Mouse (Mus musculus): ENCODE data around the gene Gigyf2. TPM values are rescaled to one million over a fixed set of nuclear protein-coding genes. Genes with fewer than 3 reads are reported as not detected.

Gigyf2 gene
- 64.0 and 65.6 TPM in 2 replicates for polyA plus RNA-seq (2012; rRNA removed)
- 47.7 and 57.5 TPM in 2 replicates for polyA plus RNA-seq (2014; fragmentation: Nextera tagmentation; extraction: Ambion mirVana)

DNA sequence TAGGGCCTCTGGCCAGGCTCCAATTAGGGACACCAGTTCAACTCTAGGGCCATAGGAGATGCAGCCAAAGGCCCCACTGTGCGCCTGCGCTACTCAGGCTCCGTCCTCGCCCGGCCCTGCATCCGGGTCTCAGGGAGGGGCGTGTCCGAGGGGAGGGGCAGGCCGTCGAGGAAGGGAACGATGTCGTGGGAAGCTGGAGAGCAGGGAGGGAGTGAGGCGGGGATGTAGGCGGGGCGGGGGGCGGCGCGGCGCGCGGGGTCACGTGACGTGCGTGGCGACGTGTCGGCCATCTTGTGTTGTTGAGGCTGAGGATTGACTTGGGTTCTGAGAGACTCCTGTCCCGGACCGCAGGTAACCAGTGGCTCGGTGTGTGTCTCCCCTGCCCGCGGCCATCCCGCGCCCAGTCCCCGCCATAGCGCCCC, at the start of gene Gigyf2:
Gene Gigyf2, plus strand, starts transcription at position 257 of the 422 bp plus-strand sequence.
- no peaks in the 10 kb centered on the region for H3K9me3 ChIP-seq (ENCODE audit: control insufficient read depth, low read length)
- no peaks in the 10 kb centered on the region for H3K36me3 ChIP-seq (ENCODE audit: control insufficient read depth, insufficient read depth, low read length)
- H3K4me1 ChIP-seq (ENCODE audit: control insufficient read depth, insufficient read depth, low read length) = peaks cover 6% of the 10 kb centered on the region
- H3K27ac ChIP-seq (replicated peaks; ENCODE audit: low read depth, low read length) = peak within 1 kb of the TSS; percentile 92
- peak; percentile 68; the same call in 1 of the 2 replicates for TF ChIP-seq POLR2A (IDR thresholded peaks at IDR 0.05; ENCODE audit: borderline replicate concordance, extremely low read depth, insufficient read depth, insufficient read length)
- DNase-seq (ENCODE audit: low spot score) (peak; percentile 93), ATAC-seq (ENCODE audit: low FRiP score, low read depth) (peak; percentile 98)
- no peaks in the 10 kb centered on the region for H3K27me3 ChIP-seq (ENCODE audit: control insufficient read depth, insufficient read depth, low read length)
- under 1% methylated on average over 27 of the region's 36 CpGs for WGBS
- peak within 1 kb of the TSS; percentile 98 for H3K4me3 ChIP-seq (replicated peaks; ENCODE audit: low read length)
- peak within 1 kb of the TSS; percentile 93 for H3K9ac ChIP-seq (ENCODE audit: low read depth, low read length, severe bottlenecking)
- H3K4me2 ChIP-seq (replicated peaks; ENCODE audit: low read depth, low read length, severe bottlenecking) = peak within 1 kb of the TSS; percentile 68

DNA sequence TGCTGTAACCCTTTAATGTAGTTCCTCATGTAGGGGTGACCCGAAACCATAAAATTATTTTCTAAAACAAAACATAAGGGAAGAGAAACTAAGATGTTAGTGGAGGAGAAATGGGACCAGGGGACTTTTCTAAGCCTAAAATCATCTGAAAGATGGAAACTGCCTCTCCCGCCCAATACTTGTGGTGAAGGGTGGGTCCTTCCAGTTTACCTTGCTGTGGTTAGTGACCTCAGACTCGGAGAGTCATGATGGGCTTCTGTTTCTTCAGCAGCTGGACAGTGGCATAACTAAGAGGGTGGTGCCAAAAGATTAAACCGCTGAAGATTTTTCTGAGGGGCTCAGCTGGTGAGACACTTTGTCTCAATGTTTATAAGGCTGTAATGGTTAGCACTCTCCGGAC, 46.5 kb upstream of the Gigyf2 start:
- DNase-seq (ENCODE audit: low spot score) = no peak
- Histone ChIP-seq H3K27me3 (ENCODE audit: control insufficient read depth, insufficient read depth, low read length) (no peaks in the 10 kb centered on the region), H3K9me3 (ENCODE audit: control insufficient read depth, low read length) (no peaks in the 10 kb centered on the region), H3K4me3 (replicated peaks; ENCODE audit: low read length) (no peak overlapping the region), H3K9ac (ENCODE audit: low read depth, low read length, severe bottlenecking) (no peak overlapping the region), H3K27ac (replicated peaks; ENCODE audit: low read depth, low read length) (no peak overlapping the region), H3K4me1 (ENCODE audit: control insufficient read depth, insufficient read depth, low read length) (no peaks in the 10 kb centered on the region), H3K36me3 (ENCODE audit: control insufficient read depth, insufficient read depth, low read length) (no peaks in the 10 kb centered on the region), H3K4me2 (replicated peaks; ENCODE audit: low read depth, low read length, severe bottlenecking) (no peak overlapping the region)
- TF ChIP-seq POLR2A (IDR thresholded peaks at IDR 0.05; ENCODE audit: borderline replicate concordance, extremely low read depth, insufficient read depth, insufficient read length) = no peak
- 79% methylated on average over 5 of the region's 5 CpGs for WGBS
- ATAC-seq (ENCODE audit: low FRiP score, low read depth) = no peak

DNA sequence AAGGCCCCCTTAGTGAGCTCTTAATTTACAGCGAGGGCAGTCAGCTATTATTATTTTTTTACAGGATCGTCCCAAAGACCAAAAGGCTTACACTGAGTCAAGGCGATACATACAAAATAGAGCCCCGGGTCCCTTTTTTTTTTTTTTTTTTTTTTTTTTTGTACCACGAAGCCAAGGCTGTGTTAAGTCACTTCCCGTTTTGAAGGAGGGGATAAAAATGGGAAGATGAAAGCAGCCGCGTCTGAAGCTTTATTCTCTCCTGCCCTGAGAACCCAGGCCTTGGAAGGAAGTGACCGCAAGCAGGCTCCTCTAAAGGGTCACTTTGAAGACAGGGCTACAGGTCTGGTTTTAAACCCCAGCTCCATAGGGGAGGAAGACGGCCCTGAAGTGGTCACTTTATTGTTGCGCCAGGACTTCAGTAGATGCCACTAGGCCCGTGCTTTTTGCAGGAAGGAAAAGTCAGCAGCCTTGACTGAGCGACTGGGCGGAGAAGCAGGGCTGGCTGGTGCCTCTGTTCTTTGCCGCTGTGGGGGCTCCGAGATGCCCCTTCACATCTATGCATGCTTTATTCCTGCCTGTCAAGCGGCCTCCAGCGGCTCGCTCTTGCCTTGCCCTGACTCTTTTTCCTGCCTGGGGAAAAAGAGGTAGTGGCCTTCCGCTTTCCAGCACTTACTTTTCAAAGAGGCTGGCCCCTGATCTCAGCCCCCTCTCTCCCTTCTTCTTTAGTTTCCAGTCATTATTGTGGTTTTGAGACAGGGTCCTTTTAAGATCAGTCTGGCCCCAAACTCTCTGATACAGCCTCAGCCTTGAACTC, 45.0 kb upstream of the Gigyf2 start:
- 19% methylated on average over 20 of the region's 20 CpGs for WGBS
- H3K36me3 ChIP-seq (ENCODE audit: control insufficient read depth, insufficient read depth, low read length) = no peaks in the 10 kb centered on the region
- H3K27me3 ChIP-seq (ENCODE audit: control insufficient read depth, insufficient read depth, low read length) = no peaks in the 10 kb centered on the region
- ATAC-seq (ENCODE audit: low FRiP score, low read depth) (no peak), DNase-seq (ENCODE audit: low spot score) (no peak)
- no peak overlapping the region for H3K4me3 ChIP-seq (replicated peaks; ENCODE audit: low read length)
- no peak for TF ChIP-seq POLR2A (IDR thresholded peaks at IDR 0.05; ENCODE audit: borderline replicate concordance, extremely low read depth, insufficient read depth, insufficient read length)
- H3K9ac ChIP-seq (ENCODE audit: low read depth, low read length, severe bottlenecking) = no peak overlapping the region
- H3K4me1 ChIP-seq (ENCODE audit: control insufficient read depth, insufficient read depth, low read length) = no peaks in the 10 kb centered on the region
- H3K9me3 ChIP-seq (ENCODE audit: control insufficient read depth, low read length) = no peaks in the 10 kb centered on the region
- peak overlapping the region; percentile 19; the same call in 1 of the 2 replicates for H3K4me2 ChIP-seq (replicated peaks; ENCODE audit: low read depth, low read length, severe bottlenecking)
- no peak overlapping the region for H3K27ac ChIP-seq (replicated peaks; ENCODE audit: low read depth, low read length)

DNA sequence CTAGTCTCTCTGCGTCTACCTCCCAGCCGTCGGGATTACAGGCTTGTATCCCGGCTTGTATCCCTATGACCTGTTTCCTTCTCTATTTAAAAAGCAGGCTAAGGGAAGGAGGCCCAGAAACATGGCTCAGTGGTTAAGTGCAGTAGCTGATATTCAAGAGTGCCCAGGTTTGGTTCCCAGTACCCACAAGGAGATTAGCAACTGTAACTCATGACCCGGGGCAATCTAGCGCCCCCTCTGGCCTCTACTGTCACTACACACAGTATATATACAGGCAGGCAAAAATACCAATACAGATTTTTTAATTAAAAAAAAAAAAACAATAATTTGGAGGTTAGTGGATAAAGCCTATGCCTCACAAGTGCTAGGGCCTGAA, 44.4 kb upstream of the Gigyf2 start:
- WGBS = 73% methylated on average over 6 of the region's 6 CpGs
- H3K4me3 ChIP-seq (replicated peaks; ENCODE audit: low read length) = no peak overlapping the region
- H3K27me3 ChIP-seq (ENCODE audit: control insufficient read depth, insufficient read depth, low read length) = no peaks in the 10 kb centered on the region
- H3K27ac ChIP-seq (replicated peaks; ENCODE audit: low read depth, low read length) = no peak overlapping the region
- TF ChIP-seq POLR2A (IDR thresholded peaks at IDR 0.05; ENCODE audit: borderline replicate concordance, extremely low read depth, insufficient read depth, insufficient read length) = no peak
- no peak overlapping the region for H3K4me2 ChIP-seq (replicated peaks; ENCODE audit: low read depth, low read length, severe bottlenecking)
- H3K4me1 ChIP-seq (ENCODE audit: control insufficient read depth, insufficient read depth, low read length) = no peaks in the 10 kb centered on the region
- H3K36me3 ChIP-seq (ENCODE audit: control insufficient read depth, insufficient read depth, low read length) = no peaks in the 10 kb centered on the region
- DNase-seq (ENCODE audit: low spot score) = no peak
- no peak for ATAC-seq (ENCODE audit: low FRiP score, low read depth)
- no peaks in the 10 kb centered on the region for H3K9me3 ChIP-seq (ENCODE audit: control insufficient read depth, low read length)
- no peak overlapping the region for H3K9ac ChIP-seq (ENCODE audit: low read depth, low read length, severe bottlenecking)

GRCm38 (mm10) chr1:87283410-87283960, 43.3 kb upstream of the Gigyf2 start:
- TF ChIP-seq POLR2A (IDR thresholded peaks at IDR 0.05; ENCODE audit: borderline replicate concordance, extremely low read depth, insufficient read depth, insufficient read length) = no peak
- Histone ChIP-seq H3K27ac (replicated peaks; ENCODE audit: low read depth, low read length) (no peak overlapping the region), H3K4me2 (replicated peaks; ENCODE audit: low read depth, low read length, severe bottlenecking) (no peak overlapping the region), H3K4me3 (replicated peaks; ENCODE audit: low read length) (no peak overlapping the region), H3K27me3 (ENCODE audit: control insufficient read depth, insufficient read depth, low read length) (no peaks in the 10 kb centered on the region), H3K4me1 (ENCODE audit: control insufficient read depth, insufficient read depth, low read length) (no peaks in the 10 kb centered on the region), H3K36me3 (ENCODE audit: control insufficient read depth, insufficient read depth, low read length) (no peaks in the 10 kb centered on the region), H3K9ac (ENCODE audit: low read depth, low read length, severe bottlenecking) (no peak overlapping the region), H3K9me3 (ENCODE audit: control insufficient read depth, low read length) (no peaks in the 10 kb centered on the region)
- WGBS = 70% methylated on average over 10 of the region's 10 CpGs
- DNase-seq (ENCODE audit: low spot score) = no peak
- no peak for ATAC-seq (ENCODE audit: low FRiP score, low read depth)

Data from limb, embryonic 14.5 days (tissue).